Mouse (Mus musculus): ENCODE measurements around the gene Hdlbp. TPM values are rescaled to one million over a fixed set of nuclear protein-coding genes. Genes with fewer than 3 reads are reported as not detected.

Hdlbp gene
- polyA plus RNA-seq, 1 experiment: 2.8 TPM

GRCm38 (mm10) chr1:93379117-93379516 lies 99.5 kb downstream of the Hdlbp start:
- Histone ChIP-seq H3K4me3 (replicated peaks) (no peak overlapping the region), H3K36me3 (ENCODE audit: control insufficient read depth) (no peaks in the 10 kb centered on the region), H3K4me1 (ENCODE audit: control insufficient read depth) (peaks cover 7% of the 10 kb centered on the region), H3K9me3 (ENCODE audit: control insufficient read depth, low read length) (no peaks in the 10 kb centered on the region), H3K27me3 (ENCODE audit: control insufficient read depth) (no peaks in the 10 kb centered on the region)
- TF ChIP-seq TAL1 (IDR thresholded peaks at IDR 0.05; ENCODE audit: low read length) (no peak), GATA1 (IDR thresholded peaks at IDR 0.05; ENCODE audit: low read length) (no peak)

GRCm38 (mm10) chr1:93377307-93377706 lies 101.3 kb downstream of the Hdlbp start:
- H3K27me3 ChIP-seq (ENCODE audit: control insufficient read depth): no peaks in the 10 kb centered on the region
- no peaks in the 10 kb centered on the region for H3K9me3 ChIP-seq (ENCODE audit: control insufficient read depth, low read length)
- no peaks in the 10 kb centered on the region for H3K36me3 ChIP-seq (ENCODE audit: control insufficient read depth)
- H3K4me1 ChIP-seq (ENCODE audit: control insufficient read depth): peaks cover 7% of the 10 kb centered on the region
- H3K4me3 ChIP-seq (replicated peaks): no peak overlapping the region
- TF ChIP-seq GATA1 (IDR thresholded peaks at IDR 0.05; ENCODE audit: low read length) (no peak), TAL1 (IDR thresholded peaks at IDR 0.05; ENCODE audit: low read length) (no peak)

- H3K4me3 ChIP-seq (replicated peaks): no peak within 1 kb of the TSS
- TF ChIP-seq GATA1 (IDR thresholded peaks at IDR 0.05; ENCODE audit: low read length) (no peak), TAL1 (IDR thresholded peaks at IDR 0.05; ENCODE audit: low read length) (no peak)
- no peaks in the 10 kb centered on the region for H3K27me3 ChIP-seq (ENCODE audit: control insufficient read depth)
- H3K9me3 ChIP-seq (ENCODE audit: control insufficient read depth, low read length): no peaks in the 10 kb centered on the region
- peaks cover 7% of the 10 kb centered on the region for H3K4me1 ChIP-seq (ENCODE audit: control insufficient read depth)
- H3K36me3 ChIP-seq (ENCODE audit: control insufficient read depth): peaks cover 2% of the 10 kb centered on the region; the same call in 1 of the 2 replicates
These were observed 105.0 kb downstream of the Hdlbp start, which contains the start of gene Ano7 for GRCm38 (mm10) chr1:93373665-93374064. Ano7 (plus strand) TSS chr1:93373930.

- Histone ChIP-seq H3K4me3 (replicated peaks) (no peak overlapping the region), H3K9me3 (ENCODE audit: control insufficient read depth, low read length) (no peaks in the 10 kb centered on the region), H3K36me3 (ENCODE audit: control insufficient read depth) (peaks cover 74% of the 10 kb centered on the region), H3K27me3 (ENCODE audit: control insufficient read depth) (no peaks in the 10 kb centered on the region), H3K4me1 (ENCODE audit: control insufficient read depth) (no peaks in the 10 kb centered on the region)
- no peak for TF ChIP-seq GATA1 (IDR thresholded peaks at IDR 0.05; ENCODE audit: low read length)
- TF ChIP-seq TAL1 (IDR thresholded peaks at IDR 0.05; ENCODE audit: low read length): no peak
These were observed 113.0 kb downstream of the Hdlbp start for GRCm38 (mm10) chr1:93365641-93366040.

DNA sequence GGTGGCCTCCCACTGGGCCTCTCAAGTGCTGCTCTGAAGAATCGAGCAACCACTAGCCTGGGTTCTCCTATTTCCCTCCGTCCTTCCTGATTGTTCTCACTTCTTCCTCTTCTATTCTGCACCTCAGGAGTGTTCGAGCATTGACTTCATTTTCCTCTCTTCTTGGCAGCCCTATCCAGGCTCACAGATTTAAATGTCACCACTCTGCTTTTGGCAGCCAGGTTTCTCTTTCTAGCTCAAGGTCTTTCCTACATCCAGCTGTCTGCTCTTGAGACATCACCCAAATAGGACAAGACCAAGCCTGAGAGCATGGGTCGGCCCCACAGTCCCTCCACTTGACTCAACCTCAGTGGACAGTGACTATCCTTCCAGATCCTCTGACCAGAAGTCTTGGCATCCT lies 116.0 kb downstream of the Hdlbp start:
- Histone ChIP-seq H3K9me3 (ENCODE audit: control insufficient read depth, low read length) (no peaks in the 10 kb centered on the region), H3K4me1 (ENCODE audit: control insufficient read depth) (no peaks in the 10 kb centered on the region), H3K36me3 (ENCODE audit: control insufficient read depth) (peaks cover 97% of the 10 kb centered on the region), H3K4me3 (replicated peaks) (no peak overlapping the region), H3K27me3 (ENCODE audit: control insufficient read depth) (no peaks in the 10 kb centered on the region)
- no peak for TF ChIP-seq GATA1 (IDR thresholded peaks at IDR 0.05; ENCODE audit: low read length)
- TF ChIP-seq TAL1 (IDR thresholded peaks at IDR 0.05; ENCODE audit: low read length): no peak

Other genes with a start within 250 kb of the Hdlbp start
- not detected in 2 replicates for gene Sned1, start 243.0 kb downstream of the Hdlbp start, polyA plus RNA-seq (2012)
- 0.16 and 0.19 TPM in 2 replicates for gene Mterf4, start 172.9 kb downstream of the Hdlbp start, polyA plus RNA-seq (2012)
- gene Ppp1r7, start 136.0 kb downstream of the Hdlbp start, polyA plus RNA-seq (2012): 1.4 and 1.7 TPM in 2 replicates
- 0.22 and 0.31 TPM in 2 replicates for gene Pask, start 135.3 kb downstream of the Hdlbp start, polyA plus RNA-seq (2012)
- not detected in 2 replicates for gene Ano7, start 104.9 kb downstream of the Hdlbp start, polyA plus RNA-seq (2012)
- gene Farp2, start 33.3 kb upstream of the Hdlbp start, polyA plus RNA-seq (2012): 0.02 TPM in 1 of 2 replicates, not detected in the other
- gene Stk25, start 179.8 kb upstream of the Hdlbp start, polyA plus RNA-seq (2012): 1.1 and 3.7 TPM in 2 replicates
- 0.06 TPM in 1 of 2 replicates, not detected in the other for gene Bok, start 206.8 kb upstream of the Hdlbp start, polyA plus RNA-seq (2012)